In the genomic region with DNA sequence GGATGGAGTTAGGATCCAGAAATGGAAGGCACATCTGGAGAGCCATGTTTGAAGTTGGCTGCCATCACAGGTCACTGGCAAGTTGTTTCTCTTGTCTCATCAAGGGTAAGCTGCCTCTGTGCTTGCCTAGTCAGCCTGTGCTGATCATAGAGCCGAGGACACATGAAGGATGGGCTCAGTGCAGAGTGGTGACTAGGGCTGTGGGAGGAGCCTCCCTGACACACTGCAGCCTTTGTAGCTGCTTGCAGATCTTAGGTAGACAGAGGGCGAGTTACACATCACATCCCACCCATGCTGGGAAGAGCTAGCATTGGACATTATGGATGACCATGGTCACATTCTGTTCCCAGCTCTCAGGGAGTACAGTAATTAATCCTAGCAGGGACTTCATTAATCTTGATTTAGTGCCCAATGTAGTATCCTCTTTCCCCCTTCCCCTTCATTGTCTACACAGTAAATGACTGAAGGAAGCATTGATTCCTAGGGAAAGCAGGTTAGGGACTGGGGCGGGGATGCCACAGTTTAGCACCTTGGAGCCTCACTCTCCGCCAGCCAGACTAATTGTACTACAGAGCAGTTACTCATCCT, we compare ENCODE assay signal across 23 mouse cellular contexts. TPM values are rescaled to one million over a fixed set of nuclear protein-coding genes. Genes with fewer than 3 reads are reported as not detected.
DNase-seq lines count a peak whose midpoint lies in the region; ATAC-seq lines count a peak whose summit lies in the region.
"Had no signal": no experiment of that assay in that cellular context is flagged by ENCODE, and none has a peak within 500 bp of the region (broad histone marks: within the 10 kb centered on the region; RNA-seq: fewer than 3 reads in every experiment).

No protein-coding gene starts in this region.

- no peaks in the 10 kb centered on the region; the same call in 1 of the 2 replicates for H3K4me1 ChIP-seq in hindbrain, embryonic 16.5 days (ENCODE audit: control insufficient read depth, insufficient read depth, low read depth, low read length)
- H3K4me1 ChIP-seq in hindbrain, embryonic 12.5 days: no peaks in the 10 kb centered on the region; the same call in none of the 2 replicates
- H3K4me1 ChIP-seq in kidney, embryonic 15.5 days: peaks cover 9% of the 10 kb centered on the region; the same call in 1 of the 2 replicates
- H3K4me1 ChIP-seq in neural tube, embryonic 14.5 days (ENCODE audit: control insufficient read depth, insufficient read depth, low read length): no peaks in the 10 kb centered on the region
- H3K4me1 ChIP-seq in neural tube, embryonic 15.5 days: peaks cover 9% of the 10 kb centered on the region
- H3K4me1 ChIP-seq: forebrain, embryonic 10.5 days; forebrain, embryonic 13.5 days; heart, embryonic 13.5 days had no signal

- no peak overlapping the region for H3K4me2 ChIP-seq in hindbrain, embryonic 16.5 days (ENCODE audit: low read length)
- no peak overlapping the region for H3K4me2 ChIP-seq in hindbrain, embryonic 12.5 days (replicated peaks)
- H3K4me2 ChIP-seq in kidney, embryonic 15.5 days: no peak overlapping the region
- H3K4me2 ChIP-seq in neural tube, embryonic 14.5 days (ENCODE audit: low read depth, low read length): no peak overlapping the region
- H3K4me2 ChIP-seq in neural tube, embryonic 15.5 days: no peak overlapping the region
- H3K4me2 ChIP-seq: forebrain, embryonic 13.5 days; heart, embryonic 13.5 days; hindbrain, embryonic 15.5 days had no signal

- H3K27ac ChIP-seq in hindbrain, embryonic 16.5 days (ENCODE audit: low read depth, low read length): no peak overlapping the region
- no peak overlapping the region for H3K27ac ChIP-seq in hindbrain, embryonic 12.5 days
- H3K27ac ChIP-seq in kidney, embryonic 15.5 days: no peak overlapping the region
- H3K27ac ChIP-seq in neural tube, embryonic 14.5 days (ENCODE audit: low read depth, low read length): no peak overlapping the region
- no peak overlapping the region for H3K27ac ChIP-seq in neural tube, embryonic 15.5 days (replicated peaks)
- H3K27ac ChIP-seq: forebrain, embryonic 10.5 days; forebrain, embryonic 13.5 days; heart, adult 2 months; heart, embryonic 10.5 days; heart, embryonic 13.5 days; hindbrain, embryonic 15.5 days had no signal

- H3K9me3 ChIP-seq in hindbrain, embryonic 16.5 days (ENCODE audit: control insufficient read depth, low read length): no peaks in the 10 kb centered on the region
- no peaks in the 10 kb centered on the region for H3K9me3 ChIP-seq in hindbrain, embryonic 12.5 days (replicated peaks)
- H3K9me3 ChIP-seq in kidney, embryonic 15.5 days (replicated peaks): 0 out of 2 replicates have a peak, but pooled peaks cover 3% of the 10 kb centered on the region
- H3K9me3 ChIP-seq in neural tube, embryonic 14.5 days (ENCODE audit: control insufficient read depth, low read length): no peaks in the 10 kb centered on the region
- no peaks in the 10 kb centered on the region for H3K9me3 ChIP-seq in neural tube, embryonic 15.5 days (replicated peaks)
- H3K9me3 ChIP-seq: forebrain, embryonic 10.5 days; forebrain, embryonic 13.5 days; heart, embryonic 10.5 days; hindbrain, embryonic 15.5 days had no signal

- ATAC-seq in hindbrain, embryonic 16.5 days: 0 out of 2 replicates have a peak, but pooled peaks have one; percentile 62
- ATAC-seq in hindbrain, embryonic 12.5 days (ENCODE audit: low FRiP score): no peak
- peak; percentile 81 for ATAC-seq in kidney, embryonic 15.5 days (replicated peaks; ENCODE audit: low FRiP score)
- peak; percentile 41; the same call in 1 of the 2 replicates for ATAC-seq in neural tube, embryonic 14.5 days (ENCODE audit: low read depth)
- ATAC-seq in neural tube, embryonic 15.5 days (ENCODE audit: low FRiP score): no peak
- ATAC-seq: CD4-positive, CD25-positive, alpha-beta regulatory T cell, adult 4 months; forebrain, embryonic 13.5 days; forebrain, embryonic 16.5 days; inflammation-experienced regulatory T-cells, adult 6 months had no signal

- H3K36me3 ChIP-seq in hindbrain, embryonic 16.5 days (ENCODE audit: control insufficient read depth, insufficient read depth, low read length): no peaks in the 10 kb centered on the region
- no peaks in the 10 kb centered on the region for H3K36me3 ChIP-seq in hindbrain, embryonic 12.5 days
- no peaks in the 10 kb centered on the region for H3K36me3 ChIP-seq in kidney, embryonic 15.5 days
- no peaks in the 10 kb centered on the region for H3K36me3 ChIP-seq in neural tube, embryonic 14.5 days (ENCODE audit: control insufficient read depth, insufficient read depth, low read length)
- H3K36me3 ChIP-seq in neural tube, embryonic 15.5 days: no peaks in the 10 kb centered on the region
- H3K36me3 ChIP-seq: forebrain, embryonic 10.5 days; heart, embryonic 10.5 days; heart, embryonic 13.5 days; hindbrain, embryonic 15.5 days had no signal

- WGBS in hindbrain, embryonic 16.5 days: 62% methylated on average over 4 of the region's 4 CpGs
- 69% methylated on average over 4 of the region's 4 CpGs for WGBS in hindbrain, embryonic 12.5 days
- WGBS in kidney, embryonic 15.5 days: 41% methylated on average over 4 of the region's 4 CpGs
- 47% methylated on average over 4 of the region's 4 CpGs for WGBS in neural tube, embryonic 14.5 days
- WGBS in neural tube, embryonic 15.5 days: 50% methylated on average over 4 of the region's 4 CpGs

- H3K4me3 ChIP-seq in hindbrain, embryonic 16.5 days (ENCODE audit: low read length): no peak overlapping the region
- H3K4me3 ChIP-seq in hindbrain, embryonic 12.5 days: no peak overlapping the region
- no peak overlapping the region for H3K4me3 ChIP-seq in kidney, embryonic 15.5 days (replicated peaks)
- no peak overlapping the region for H3K4me3 ChIP-seq in neural tube, embryonic 14.5 days (ENCODE audit: low read depth, low read length)
- no peak overlapping the region for H3K4me3 ChIP-seq in neural tube, embryonic 15.5 days (replicated peaks)
- H3K4me3 ChIP-seq: forebrain, embryonic 10.5 days; forebrain, embryonic 13.5 days; heart, adult 2 months; heart, embryonic 10.5 days; heart, embryonic 13.5 days; hindbrain, embryonic 15.5 days had no signal

- H3K9ac ChIP-seq in hindbrain, embryonic 16.5 days (ENCODE audit: low read depth, low read length): no peak overlapping the region
- no peak overlapping the region for H3K9ac ChIP-seq in hindbrain, embryonic 12.5 days
- no peak overlapping the region for H3K9ac ChIP-seq in kidney, embryonic 15.5 days
- H3K9ac ChIP-seq in neural tube, embryonic 14.5 days (replicated peaks; ENCODE audit: low read depth, low read length): no peak overlapping the region
- no peak overlapping the region for H3K9ac ChIP-seq in neural tube, embryonic 15.5 days (replicated peaks)
- H3K9ac ChIP-seq: forebrain, embryonic 13.5 days; heart, embryonic 13.5 days; hindbrain, embryonic 15.5 days had no signal

- DNase-seq in kidney, adult 8-10 months: no peak
- DNase-seq: adrenal gland, adult 2 months; cerebellum, adult 18-20 months; cerebellum, adult 9-10 months; cerebellum, postnatal 14 days; gastrocnemius, postnatal 10 days; gastrocnemius, postnatal 36 days; heart, adult 2 months; heart, postnatal 14 days; heart, postnatal 4 days had no signal

- H3K27me3 ChIP-seq in hindbrain, embryonic 16.5 days (replicated peaks; ENCODE audit: control insufficient read depth, insufficient read depth, low read length): no peaks in the 10 kb centered on the region
- no peaks in the 10 kb centered on the region for H3K27me3 ChIP-seq in hindbrain, embryonic 12.5 days
- no peaks in the 10 kb centered on the region for H3K27me3 ChIP-seq in kidney, embryonic 15.5 days
- H3K27me3 ChIP-seq in neural tube, embryonic 14.5 days (ENCODE audit: control insufficient read depth, insufficient read depth, low read length): no peaks in the 10 kb centered on the region
- no peaks in the 10 kb centered on the region for H3K27me3 ChIP-seq in neural tube, embryonic 15.5 days (replicated peaks)
- H3K27me3 ChIP-seq: forebrain, embryonic 13.5 days; hindbrain, embryonic 15.5 days had no signal

RNA-seq across cellular contexts. Expression of gene Syt2, which starts 40.5 kb away (rescaled TPM):
- 11.9 and 14.9 TPM in 2 replicates for polyA plus RNA-seq in hindbrain, embryonic 16.5 days (2015; fragmentation: Nextera tagmentation; extraction: Ambion mirVana)
- 4.1 and 4.5 TPM in 2 replicates for polyA plus RNA-seq in hindbrain, embryonic 12.5 days (2016; fragmentation: Nextera tagmentation; extraction: Ambion mirVana)
- polyA plus RNA-seq in kidney, embryonic 15.5 days (2015; fragmentation: Nextera tagmentation; extraction: Ambion mirVana): 0.78 and 1.5 TPM in 2 replicates
- polyA plus RNA-seq in neural tube, embryonic 14.5 days (2014; fragmentation: Nextera tagmentation; extraction: Ambion mirVana): 15.6 and 18.3 TPM in 2 replicates
- 20.4 and 23.4 TPM in 2 replicates for polyA plus RNA-seq in neural tube, embryonic 15.5 days (2015; fragmentation: Nextera tagmentation; extraction: Ambion mirVana)

Comparison
In these comparisons a context has a peak if more than half of its experiments do, and no peak if none do; other contexts are left out.
1. ATAC-seq: peak in hindbrain, embryonic 16.5 days (single experiment), kidney, embryonic 15.5 days (single experiment) and neural tube, embryonic 14.5 days (single experiment); none in hindbrain, embryonic 12.5 days (single experiment) and neural tube, embryonic 15.5 days (single experiment).